Mouse (Mus musculus): ENCODE data around the gene Tmprss2. TPM values are rescaled to one million over a fixed set of nuclear protein-coding genes. Genes with fewer than 3 reads are reported as not detected.

Tmprss2 gene
- 0.13 TPM in 1 of 2 replicates, not detected in the other for total RNA-seq (2017)

- 0 out of 4 replicates have a peak, but pooled peaks of 1 of the 2 experiments have one; percentile 18 for ATAC-seq (replicated peaks in 1 of 2; ENCODE audit: insufficient read depth in 1 of 2, low FRiP score in 2 of 2, low TSS enrichment in 1 of 2, low read depth in 1 of 2, poor library complexity in 2 of 2, severe bottlenecking in 2 of 2)
Observed at GRCm38 (mm10) chr16:97610939-97611338, at the start of gene Tmprss2. TSS of gene Tmprss2 (minus strand) at chr16:97611195.

GRCm38 (mm10) chr16:97659225-97659658 lies 48.2 kb upstream of the Tmprss2 start:
- no peak for ATAC-seq (replicated peaks in 1 of 2; ENCODE audit: insufficient read depth in 1 of 2, low FRiP score in 2 of 2, low TSS enrichment in 1 of 2, low read depth in 1 of 2, poor library complexity in 2 of 2, severe bottlenecking in 2 of 2)

GRCm38 (mm10) chr16:97658481-97658880 lies 47.5 kb upstream of the Tmprss2 start:
- ATAC-seq (replicated peaks in 1 of 2; ENCODE audit: insufficient read depth in 1 of 2, low FRiP score in 2 of 2, low TSS enrichment in 1 of 2, low read depth in 1 of 2, poor library complexity in 2 of 2, severe bottlenecking in 2 of 2) = no peak

GRCm38 (mm10) chr16:97655800-97656199 lies 44.8 kb upstream of the Tmprss2 start:
- ATAC-seq (replicated peaks in 1 of 2; ENCODE audit: insufficient read depth in 1 of 2, low FRiP score in 2 of 2, low TSS enrichment in 1 of 2, low read depth in 1 of 2, poor library complexity in 2 of 2, severe bottlenecking in 2 of 2) = no peak

GRCm38 (mm10) chr16:97649522-97650188 lies 38.7 kb upstream of the Tmprss2 start:
- ATAC-seq (replicated peaks in 1 of 2; ENCODE audit: insufficient read depth in 1 of 2, low FRiP score in 2 of 2, low TSS enrichment in 1 of 2, low read depth in 1 of 2, poor library complexity in 2 of 2, severe bottlenecking in 2 of 2) = no peak

GRCm38 (mm10) chr16:97644681-97645080 lies 33.7 kb upstream of the Tmprss2 start:
- no peak for ATAC-seq (replicated peaks in 1 of 2; ENCODE audit: insufficient read depth in 1 of 2, low FRiP score in 2 of 2, low TSS enrichment in 1 of 2, low read depth in 1 of 2, poor library complexity in 2 of 2, severe bottlenecking in 2 of 2)

GRCm38 (mm10) chr16:97639630-97640029 lies 28.6 kb upstream of the Tmprss2 start:
- ATAC-seq (replicated peaks in 1 of 2; ENCODE audit: insufficient read depth in 1 of 2, low FRiP score in 2 of 2, low TSS enrichment in 1 of 2, low read depth in 1 of 2, poor library complexity in 2 of 2, severe bottlenecking in 2 of 2) = no peak

- no peak for ATAC-seq (replicated peaks in 1 of 2; ENCODE audit: insufficient read depth in 1 of 2, low FRiP score in 2 of 2, low TSS enrichment in 1 of 2, low read depth in 1 of 2, poor library complexity in 2 of 2, severe bottlenecking in 2 of 2)
Observed at GRCm38 (mm10) chr16:97632880-97633484, 22.0 kb upstream of the Tmprss2 start.

- no peak for ATAC-seq (replicated peaks in 1 of 2; ENCODE audit: insufficient read depth in 1 of 2, low FRiP score in 2 of 2, low TSS enrichment in 1 of 2, low read depth in 1 of 2, poor library complexity in 2 of 2, severe bottlenecking in 2 of 2)
Observed at GRCm38 (mm10) chr16:97623166-97623565, 12.2 kb upstream of the Tmprss2 start.

GRCm38 (mm10) chr16:97622383-97622889 lies 11.4 kb upstream of the Tmprss2 start:
- no peak for ATAC-seq (replicated peaks in 1 of 2; ENCODE audit: insufficient read depth in 1 of 2, low FRiP score in 2 of 2, low TSS enrichment in 1 of 2, low read depth in 1 of 2, poor library complexity in 2 of 2, severe bottlenecking in 2 of 2)

GRCm38 (mm10) chr16:97618285-97618684 lies 7.3 kb upstream of the Tmprss2 start:
- no peak for ATAC-seq (replicated peaks in 1 of 2; ENCODE audit: insufficient read depth in 1 of 2, low FRiP score in 2 of 2, low TSS enrichment in 1 of 2, low read depth in 1 of 2, poor library complexity in 2 of 2, severe bottlenecking in 2 of 2)

- no peak for ATAC-seq (replicated peaks in 1 of 2; ENCODE audit: insufficient read depth in 1 of 2, low FRiP score in 2 of 2, low TSS enrichment in 1 of 2, low read depth in 1 of 2, poor library complexity in 2 of 2, severe bottlenecking in 2 of 2)
Observed at GRCm38 (mm10) chr16:97612009-97612408, 1.0 kb upstream of the Tmprss2 start.

GRCm38 (mm10) chr16:97610246-97610645 lies 749 bp downstream of the Tmprss2 start:
- peak in 1 of 2 experiments; percentile 18; a peak in 1 of 4 replicates for ATAC-seq (replicated peaks in 1 of 2; ENCODE audit: insufficient read depth in 1 of 2, low FRiP score in 2 of 2, low TSS enrichment in 1 of 2, low read depth in 1 of 2, poor library complexity in 2 of 2, severe bottlenecking in 2 of 2)

GRCm38 (mm10) chr16:97609676-97610075 lies 1.3 kb downstream of the Tmprss2 start:
- no peak for ATAC-seq (replicated peaks in 1 of 2; ENCODE audit: insufficient read depth in 1 of 2, low FRiP score in 2 of 2, low TSS enrichment in 1 of 2, low read depth in 1 of 2, poor library complexity in 2 of 2, severe bottlenecking in 2 of 2)

- ATAC-seq (replicated peaks in 1 of 2; ENCODE audit: insufficient read depth in 1 of 2, low FRiP score in 2 of 2, low TSS enrichment in 1 of 2, low read depth in 1 of 2, poor library complexity in 2 of 2, severe bottlenecking in 2 of 2) = no peak
Observed at GRCm38 (mm10) chr16:97607956-97608355, 3.0 kb downstream of the Tmprss2 start.

- ATAC-seq (replicated peaks in 1 of 2; ENCODE audit: insufficient read depth in 1 of 2, low FRiP score in 2 of 2, low TSS enrichment in 1 of 2, low read depth in 1 of 2, poor library complexity in 2 of 2, severe bottlenecking in 2 of 2) = no peak
Observed at GRCm38 (mm10) chr16:97606829-97607228, 4.2 kb downstream of the Tmprss2 start.

GRCm38 (mm10) chr16:97605957-97606721 lies 4.9 kb downstream of the Tmprss2 start:
- ATAC-seq (replicated peaks in 1 of 2; ENCODE audit: insufficient read depth in 1 of 2, low FRiP score in 2 of 2, low TSS enrichment in 1 of 2, low read depth in 1 of 2, poor library complexity in 2 of 2, severe bottlenecking in 2 of 2) = no peak

GRCm38 (mm10) chr16:97602256-97602655 lies 8.7 kb downstream of the Tmprss2 start:
- ATAC-seq (replicated peaks in 1 of 2; ENCODE audit: insufficient read depth in 1 of 2, low FRiP score in 2 of 2, low TSS enrichment in 1 of 2, low read depth in 1 of 2, poor library complexity in 2 of 2, severe bottlenecking in 2 of 2) = 0 out of 4 replicates have a peak, but pooled peaks of 1 of the 2 experiments have one; percentile 25
